Mouse (Mus musculus): Measurements from ENCODE around the gene Cilp2.

The Cilp2 gene

DNA sequence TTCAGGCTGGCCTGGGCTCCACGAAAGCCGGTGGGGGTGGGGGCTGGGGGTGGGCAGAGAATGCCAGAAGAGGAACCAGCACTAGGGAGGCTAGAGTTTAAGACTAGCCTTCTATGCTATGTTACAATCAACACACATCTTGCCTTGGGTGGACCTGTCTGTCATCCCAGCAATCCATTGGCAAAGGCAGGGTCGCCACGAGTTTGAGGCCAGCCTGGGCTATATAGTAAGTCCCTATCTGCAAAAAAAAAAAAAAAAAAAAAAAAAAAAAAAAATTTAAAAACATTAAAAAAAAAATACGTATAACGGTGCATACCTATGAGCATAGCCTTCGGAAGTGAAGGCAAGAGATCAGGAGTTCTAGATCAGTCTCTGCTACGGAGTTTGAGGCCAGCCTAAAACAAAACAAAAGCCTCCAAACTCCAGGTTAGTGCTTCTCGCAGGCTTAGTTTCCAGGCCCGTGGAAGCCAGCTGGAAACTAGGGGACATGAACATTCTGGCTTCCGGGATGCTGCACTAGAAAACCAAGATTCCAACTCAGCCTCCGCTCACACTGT is 13.5 kb upstream of the Cilp2 start:
- DNase-seq: no peak

DNA sequence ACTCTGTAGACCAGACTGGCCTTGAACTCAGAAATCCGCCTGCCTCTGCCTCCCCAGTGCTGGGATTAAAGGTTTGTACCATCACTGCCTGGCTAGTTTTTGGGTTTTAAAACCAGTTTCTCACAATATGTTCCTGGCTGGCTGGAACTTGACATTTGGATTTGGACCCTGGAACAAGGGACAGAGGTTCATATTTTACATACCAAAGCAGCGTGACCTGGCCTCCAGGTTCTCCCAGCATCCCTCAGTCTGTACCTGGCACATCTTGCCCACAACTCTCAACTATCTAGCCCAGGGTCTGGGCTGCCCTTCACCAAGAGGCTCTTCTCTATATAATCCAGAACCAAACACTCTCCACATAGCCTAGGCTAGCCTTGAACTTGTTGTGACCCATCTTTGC is 12.4 kb upstream of the Cilp2 start:
- DNase-seq: no peak

DNA sequence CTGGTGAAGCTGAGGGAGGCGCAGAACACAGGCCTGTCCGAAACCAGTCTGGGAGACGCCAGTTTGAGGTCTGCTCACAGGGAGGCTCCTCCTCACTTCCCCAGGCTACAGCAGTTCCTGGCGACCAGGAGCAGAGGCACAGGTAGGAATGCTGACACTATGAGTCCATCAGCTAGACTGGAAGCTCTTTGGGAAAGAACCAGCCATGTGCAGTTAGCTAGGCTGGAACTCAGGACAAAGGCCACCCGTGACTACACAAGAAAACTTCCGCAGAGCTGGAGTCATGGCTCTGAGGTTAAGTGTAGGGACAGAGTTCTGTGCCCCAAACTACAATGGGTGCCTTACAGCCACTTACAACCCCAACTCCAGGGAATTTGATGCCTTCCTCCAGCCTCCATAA is 10.4 kb upstream of the Cilp2 start:
- DNase-seq: no peak

DNA sequence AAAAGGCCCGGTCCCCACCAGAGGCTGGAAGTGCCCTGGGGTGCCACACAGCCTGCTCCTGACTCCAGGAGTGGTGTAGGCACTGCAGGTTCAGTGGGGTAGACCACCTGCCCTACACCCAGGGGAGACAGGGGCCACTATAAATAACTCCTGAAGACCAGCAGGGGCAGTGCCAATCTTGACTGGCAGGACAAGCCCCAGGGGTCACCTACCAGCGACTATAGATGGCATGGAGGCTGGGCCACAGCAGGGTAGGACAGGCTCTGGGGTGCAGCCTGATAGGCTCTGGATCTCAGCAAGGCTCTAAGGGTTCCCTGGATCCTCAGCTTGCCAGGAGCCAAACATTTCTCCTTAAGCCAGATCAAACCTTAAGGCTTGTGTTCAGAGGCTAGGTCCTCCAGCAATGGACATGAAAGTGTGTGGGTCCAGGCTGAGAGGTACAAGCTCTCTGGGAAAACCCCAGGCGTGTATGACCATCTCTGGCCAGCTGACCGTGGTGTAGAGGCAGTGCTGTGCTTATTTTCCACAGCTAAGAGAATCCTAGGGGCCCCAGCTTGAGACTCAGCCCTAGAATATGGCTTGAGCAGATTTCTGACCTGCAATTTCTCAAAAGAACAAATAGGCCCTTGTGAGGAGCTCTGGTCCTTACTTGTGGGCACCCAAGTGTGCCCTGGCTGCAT is 8.4 kb upstream of the Cilp2 start:
- DNase-seq: no peak

DNA sequence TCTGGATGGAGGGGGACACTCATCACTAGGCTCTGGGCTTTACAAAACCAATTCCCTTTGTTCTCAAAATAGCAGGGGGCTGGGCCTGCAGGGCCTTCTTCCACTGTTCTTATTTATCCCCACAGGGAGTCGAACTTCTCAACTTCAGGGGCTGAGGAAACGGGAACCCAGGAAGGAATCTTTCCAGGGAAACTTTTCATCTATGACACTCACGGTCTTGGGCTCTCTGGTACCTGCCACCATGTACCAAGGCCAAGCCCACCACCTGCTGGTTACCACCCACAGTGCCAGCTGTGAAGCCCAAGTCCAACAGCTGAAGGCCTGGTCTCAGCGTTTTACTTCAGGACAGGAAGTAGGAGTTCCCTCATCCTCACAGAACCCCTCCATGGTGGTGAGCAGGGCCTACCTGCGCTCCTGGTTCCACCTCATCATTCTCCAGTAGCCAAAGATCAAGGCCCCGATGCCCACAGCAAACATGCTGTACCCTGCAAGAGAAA is 7.4 kb upstream of the Cilp2 start:
- DNase-seq: no peak

DNA sequence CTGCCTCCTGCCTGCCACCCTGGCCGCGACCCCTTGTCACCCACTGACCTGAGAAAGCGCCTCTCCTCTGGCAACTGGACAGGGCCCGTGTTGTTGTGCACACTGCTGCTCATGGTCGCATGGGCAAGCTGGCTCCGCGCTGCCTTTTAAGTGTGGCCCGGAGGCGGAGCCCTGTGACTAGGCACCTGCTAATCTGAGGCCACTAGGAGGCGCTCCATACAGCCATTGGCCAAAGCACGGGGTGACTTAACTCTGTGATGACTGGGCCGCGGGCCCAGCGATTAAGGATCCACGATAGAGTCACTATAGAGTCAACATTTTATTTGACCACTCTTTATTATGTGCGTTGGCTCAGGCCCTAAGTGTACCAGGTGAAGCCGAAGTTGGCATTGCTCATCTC is 6.4 kb upstream of the Cilp2 start:
- peak; percentile 35 for DNase-seq

DNA sequence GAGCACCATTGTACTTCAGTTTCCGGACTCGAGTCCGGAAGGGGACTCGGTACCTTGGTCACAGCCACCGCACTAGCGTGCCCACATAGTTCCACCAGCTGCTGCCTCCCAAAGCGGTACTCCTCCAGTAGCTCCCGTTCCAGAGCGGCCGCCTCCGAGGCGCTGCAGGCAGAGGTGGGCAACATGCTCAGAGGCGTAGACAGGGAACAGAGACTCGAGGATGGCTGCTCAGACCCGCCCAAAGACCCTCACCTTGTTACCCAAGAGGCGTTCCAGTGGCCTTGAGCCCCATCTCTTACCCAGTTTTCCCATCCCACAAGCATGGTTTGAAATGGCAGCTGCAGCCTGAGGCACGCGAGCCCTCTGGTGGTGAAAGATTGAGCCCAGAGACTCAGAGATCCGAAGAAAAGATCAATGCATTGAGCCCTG is 3.3 kb upstream of the Cilp2 start:
- DNase-seq: peak; percentile 35

DNA sequence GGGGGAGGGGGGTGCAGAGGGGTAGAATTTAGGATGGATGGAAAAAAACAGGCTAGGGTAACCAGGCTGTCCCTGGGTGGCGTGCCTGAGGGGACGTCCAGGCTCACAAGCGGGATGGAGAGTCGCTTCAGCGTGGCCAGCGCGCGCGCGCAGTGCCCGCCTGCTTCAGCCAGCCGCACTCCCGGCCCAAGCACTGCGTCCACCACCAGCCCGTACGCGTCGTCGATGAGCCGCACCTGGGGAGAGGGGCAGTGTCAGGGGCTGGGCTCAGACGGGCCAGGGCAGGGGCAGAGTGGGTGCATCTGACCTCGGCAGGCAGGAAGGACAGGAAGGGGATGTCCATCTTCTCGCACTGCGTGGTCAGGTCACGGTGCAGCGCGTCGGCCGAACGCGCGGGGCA is 1.4 kb upstream of the Cilp2 start:
- DNase-seq: no peak

DNA sequence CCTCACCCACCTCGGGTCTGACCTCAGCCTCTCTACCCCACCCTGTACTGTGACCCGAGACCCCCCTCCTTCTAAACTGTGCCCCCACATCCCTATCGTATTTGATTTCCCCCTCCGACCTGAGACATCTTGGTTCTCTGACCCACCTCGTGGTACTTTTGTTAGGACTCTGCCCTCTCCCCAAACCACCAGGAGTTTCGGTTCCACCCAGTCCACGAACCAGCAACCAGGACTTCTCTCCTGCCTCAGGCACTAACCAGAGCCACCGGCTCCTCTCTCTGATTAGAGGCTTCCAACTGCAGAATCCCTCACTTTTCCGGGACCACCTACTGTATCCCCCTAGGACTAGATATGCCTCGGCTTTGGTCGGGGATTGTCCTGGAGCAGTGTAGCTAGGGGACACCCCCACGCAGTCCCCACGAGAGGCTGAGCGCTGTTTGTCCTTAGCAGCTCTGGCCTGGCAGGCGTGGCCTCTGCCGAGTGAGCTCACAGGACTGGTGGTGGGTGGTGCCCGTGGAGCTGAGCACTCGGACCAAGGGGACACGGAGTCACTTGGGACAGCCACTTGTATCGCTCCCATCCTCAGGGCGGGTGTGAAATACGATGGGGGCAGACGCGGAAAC is 868 bp upstream of the Cilp2 start:
- DNase-seq: no peak

DNA sequence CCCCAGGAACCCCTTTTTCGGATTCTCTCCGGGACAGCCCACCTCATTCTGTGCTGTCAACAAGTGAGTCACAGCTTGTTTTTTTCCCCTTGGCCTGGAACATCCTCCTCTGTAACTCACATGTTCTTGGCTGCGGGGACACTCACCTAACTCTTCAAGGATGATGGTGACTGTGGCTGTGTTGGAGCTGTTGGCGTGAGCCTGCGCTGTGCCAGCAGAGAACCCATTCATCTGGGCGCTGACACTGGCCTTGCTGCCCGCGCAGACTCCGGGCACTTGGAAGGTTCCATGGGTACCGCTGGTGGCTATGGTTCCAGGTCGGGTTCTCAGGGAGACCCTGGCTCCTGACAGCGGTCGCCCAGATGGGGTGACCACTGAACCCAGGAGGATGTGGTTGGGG is 3.3 kb downstream of the Cilp2 start:
- no peak for DNase-seq

DNA sequence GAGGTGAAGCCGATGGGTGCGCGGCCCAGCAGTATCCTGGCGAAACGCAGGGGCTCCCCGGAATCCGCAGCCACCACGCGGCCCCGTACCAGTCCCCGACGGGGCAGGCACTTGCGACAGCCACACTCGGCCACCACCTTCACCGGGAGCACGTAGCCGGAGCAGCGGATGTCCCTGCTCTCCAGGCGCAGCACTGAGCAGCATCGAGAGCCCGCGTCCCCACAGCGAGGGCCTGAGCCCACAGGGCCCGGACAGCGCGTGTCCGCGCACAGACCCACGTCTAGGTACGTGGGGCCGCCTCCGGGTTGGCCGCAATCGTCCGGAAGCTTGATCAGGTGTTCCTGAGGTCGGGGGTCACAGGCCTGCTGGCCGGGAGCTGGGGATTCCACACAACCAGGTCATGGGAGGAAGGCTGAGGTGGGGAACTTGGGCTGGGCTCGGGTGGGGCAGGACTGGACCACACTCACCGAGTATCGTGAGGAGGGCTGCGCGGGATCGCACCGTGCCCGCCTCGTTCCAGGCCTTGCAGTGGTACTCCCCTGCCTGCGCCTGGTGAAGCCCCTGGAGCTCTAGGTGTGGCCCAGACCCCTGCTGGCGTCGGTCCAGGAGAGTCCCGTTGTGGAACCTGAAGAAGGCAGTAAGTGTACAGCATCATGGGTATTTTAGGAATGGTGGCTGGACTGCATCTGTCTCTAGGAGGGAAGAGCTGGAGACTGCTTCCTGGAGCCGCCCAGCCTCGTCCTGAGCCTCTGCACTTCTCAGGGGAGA is 4.5 kb downstream of the Cilp2 start:
- no peak for DNase-seq

DNA sequence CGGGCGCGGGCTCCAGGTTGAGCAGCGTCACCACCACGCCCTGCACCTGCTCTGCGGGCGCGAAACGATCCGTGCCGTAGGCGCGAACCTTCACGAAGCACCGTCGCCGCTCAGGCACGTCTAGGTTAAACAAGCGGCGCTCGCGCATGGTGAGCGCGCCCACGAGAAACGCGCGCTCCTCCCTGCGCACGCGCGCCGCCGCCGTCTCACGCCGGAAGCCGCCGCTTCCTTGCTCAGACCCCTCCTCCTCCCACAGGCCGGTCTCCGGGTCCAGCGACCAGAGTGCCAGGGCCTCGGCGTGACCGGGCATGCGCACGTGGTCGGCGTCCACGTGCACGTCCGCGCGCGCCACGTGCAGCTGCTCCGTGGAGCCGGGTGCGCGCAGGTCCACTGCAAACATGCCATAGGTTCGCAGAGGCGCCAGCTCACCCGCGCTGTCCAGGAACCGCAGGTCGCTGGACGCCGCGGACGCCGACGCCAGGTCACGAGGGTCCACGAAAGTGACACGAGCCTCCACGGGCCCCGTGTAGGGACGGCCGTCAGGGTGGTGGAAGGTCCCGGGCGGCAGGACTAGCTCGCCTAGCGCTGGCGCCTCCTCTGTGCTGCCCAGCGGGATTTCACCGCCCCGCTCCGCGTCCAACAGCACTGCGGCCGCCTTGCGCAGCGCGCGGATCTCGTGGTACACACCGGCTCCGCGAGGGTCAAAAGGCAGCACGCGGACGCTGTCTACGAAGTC is 5.3 kb downstream of the Cilp2 start:
- DNase-seq: peak; percentile 36

DNA sequence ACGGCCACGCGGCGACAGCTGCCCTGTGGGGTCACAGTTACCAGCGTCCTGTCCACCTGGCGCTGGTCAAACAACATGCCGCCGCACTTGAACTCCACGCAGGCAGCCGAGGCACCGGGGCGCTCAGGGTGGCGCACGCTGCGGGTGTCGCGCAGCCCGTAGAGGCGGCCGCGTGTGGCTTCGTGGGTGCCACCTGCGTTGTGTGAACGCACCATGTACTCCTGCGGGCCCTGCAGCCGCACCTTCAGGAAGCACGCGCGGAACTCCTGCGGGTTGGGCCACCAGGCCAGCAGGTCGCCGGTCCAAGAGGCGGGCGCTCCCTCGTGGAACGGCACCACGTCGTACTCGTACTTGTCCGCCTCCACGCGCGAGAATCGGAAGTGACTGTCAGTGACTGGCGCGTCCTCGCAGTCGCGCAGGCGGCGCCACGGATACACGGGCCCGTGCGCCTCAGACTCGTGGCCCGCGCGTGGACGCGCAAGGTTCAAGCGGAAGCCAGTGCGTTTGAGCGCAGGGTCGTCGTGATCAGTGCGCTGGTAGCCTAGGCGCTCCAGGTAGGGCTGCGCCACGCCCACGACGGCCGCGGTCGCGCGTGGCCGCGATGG is 6.1 kb downstream of the Cilp2 start:
- no peak for DNase-seq

DNA sequence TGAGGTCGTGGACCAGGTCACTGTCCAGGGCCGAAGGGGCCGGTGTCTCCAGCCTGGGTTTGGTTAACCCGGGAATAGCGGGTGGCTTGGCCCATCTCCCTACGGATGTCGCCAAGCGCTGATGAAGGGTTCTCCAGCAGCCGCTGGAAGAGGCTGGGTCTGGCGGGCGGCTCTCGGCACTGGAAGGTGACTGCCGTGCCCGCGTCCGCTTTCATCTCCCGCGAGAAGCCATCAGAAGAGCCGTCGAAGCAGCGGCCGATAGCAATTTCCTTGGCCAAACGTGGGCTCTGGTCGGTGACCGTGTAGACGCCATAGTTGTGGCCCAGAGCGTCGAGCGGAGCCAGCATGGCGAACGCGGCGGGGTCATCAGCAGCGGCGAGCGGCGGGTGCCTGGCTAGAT is 6.6 kb downstream of the Cilp2 start:
- no peak for DNase-seq

DNA sequence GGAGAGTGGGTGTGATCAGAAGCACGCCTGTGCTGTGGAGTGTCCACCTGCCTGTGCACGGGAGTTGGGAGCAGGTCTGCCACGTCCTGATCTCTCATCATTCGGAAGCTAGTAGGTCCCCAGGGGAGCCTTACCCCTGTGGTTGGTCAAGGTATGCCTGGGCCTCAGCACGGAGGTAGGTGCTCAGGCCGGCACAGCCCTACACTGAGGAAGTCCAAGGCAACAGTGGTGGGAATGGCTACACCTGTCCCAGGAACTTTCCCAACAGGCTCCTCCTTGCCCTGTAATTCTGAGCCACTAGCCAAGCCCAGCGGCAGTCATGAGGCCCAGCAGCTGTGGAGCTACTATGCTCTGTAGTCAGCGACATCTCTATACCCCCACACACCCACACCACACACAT is 7.8 kb downstream of the Cilp2 start:
- DNase-seq: no peak

DNA sequence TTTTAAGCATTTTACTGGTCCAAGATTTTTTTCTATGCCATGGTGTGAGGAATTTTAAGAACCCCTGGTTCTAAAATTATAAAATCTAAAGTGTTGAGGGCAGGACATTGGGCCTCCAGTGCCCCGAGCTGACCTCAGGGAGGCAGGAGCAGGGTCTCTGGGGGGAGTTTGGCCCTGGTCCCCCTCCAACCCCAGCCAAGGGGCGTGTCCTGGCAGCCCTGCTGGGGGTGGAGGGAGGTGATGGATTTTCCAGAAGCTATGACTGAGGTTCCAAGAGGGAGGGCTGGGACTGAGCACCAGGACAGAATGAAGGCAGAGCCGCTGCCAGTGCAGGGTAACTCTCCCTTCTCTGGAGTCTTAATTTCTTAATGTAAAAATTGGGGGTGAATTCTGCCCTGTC is 9.5 kb downstream of the Cilp2 start:
- no peak for DNase-seq

DNA sequence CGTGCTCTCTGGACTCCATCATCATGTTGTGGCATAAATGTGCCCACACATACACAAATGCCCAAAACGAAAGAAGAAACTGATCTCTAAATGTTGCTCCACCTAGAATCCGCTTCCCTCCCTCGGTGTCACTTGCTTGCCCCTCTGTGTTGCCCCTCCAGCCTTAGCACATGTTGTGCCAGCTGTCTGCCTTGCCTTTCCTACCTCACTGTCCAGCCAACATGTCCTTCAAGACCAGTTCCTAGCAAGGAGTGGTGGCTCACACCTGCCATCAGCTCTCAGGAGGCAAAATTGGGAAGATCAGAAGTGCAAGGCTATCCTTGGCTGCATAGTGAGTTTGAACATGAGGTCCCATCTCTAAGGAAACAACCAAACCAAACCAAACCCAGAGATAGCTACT is 10.1 kb downstream of the Cilp2 start:
- no peak for DNase-seq

DNA sequence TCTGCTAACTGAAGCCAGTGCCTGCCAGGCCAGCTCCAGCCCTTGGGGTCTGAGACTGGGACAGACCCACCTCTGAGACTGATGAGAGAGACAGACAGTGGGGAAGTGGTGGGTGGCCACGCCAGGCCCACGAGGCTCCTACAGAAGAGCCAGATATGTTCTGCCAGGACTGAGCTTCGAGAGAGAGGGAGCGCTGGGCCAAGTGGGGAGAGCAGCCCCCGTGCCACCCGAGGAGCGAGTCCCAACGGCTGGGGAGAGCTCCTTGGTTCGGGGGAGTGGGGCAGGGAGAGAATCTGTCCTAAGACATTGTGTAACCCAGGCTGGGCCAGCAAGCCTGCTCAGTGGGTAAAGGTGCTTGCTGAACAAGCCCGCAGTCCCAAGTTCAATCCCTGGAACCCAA is 10.5 kb downstream of the Cilp2 start:
- DNase-seq: no peak

DNA sequence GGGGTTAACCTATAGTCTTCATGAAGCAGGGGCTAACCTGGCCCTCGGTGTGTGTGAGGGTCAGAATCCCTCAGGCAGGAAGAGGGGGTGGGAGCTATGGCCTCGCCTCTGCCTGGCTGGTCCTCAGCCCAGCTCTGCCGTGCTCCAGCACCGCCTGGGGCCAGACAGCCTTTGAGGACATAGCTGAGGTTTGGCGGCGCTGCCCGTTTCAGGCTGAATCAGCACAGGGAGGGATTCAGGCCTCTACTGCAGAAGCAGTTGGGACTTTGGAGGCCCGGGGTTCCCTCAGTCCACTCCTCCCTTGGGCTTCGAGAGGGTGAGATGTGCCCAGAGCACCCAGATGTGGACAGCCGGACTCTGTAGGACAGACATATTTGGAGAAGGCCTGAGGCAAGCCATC is 11.4 kb downstream of the Cilp2 start:
- DNase-seq: no peak

DNA sequence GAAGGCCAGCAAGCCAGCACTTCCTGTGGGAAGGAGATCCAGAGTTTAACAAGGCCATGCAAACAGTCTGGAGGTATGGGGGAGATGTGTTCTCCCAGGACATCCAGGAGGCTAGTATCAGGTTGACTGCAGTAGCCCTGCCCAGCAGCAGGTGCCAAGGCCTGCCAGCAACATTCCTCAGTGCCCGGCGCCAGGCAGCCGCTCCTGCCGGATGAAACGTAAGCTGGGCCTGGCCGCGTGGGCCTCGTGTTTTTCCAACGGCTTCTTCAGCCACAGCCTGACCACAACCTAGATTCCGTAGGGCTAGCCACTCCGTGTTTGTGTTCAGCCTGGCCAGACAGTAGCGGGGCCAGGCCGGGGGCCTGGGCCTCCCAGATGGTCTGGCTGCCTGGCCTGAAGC is 12.8 kb downstream of the Cilp2 start:
- DNase-seq: no peak

DNA sequence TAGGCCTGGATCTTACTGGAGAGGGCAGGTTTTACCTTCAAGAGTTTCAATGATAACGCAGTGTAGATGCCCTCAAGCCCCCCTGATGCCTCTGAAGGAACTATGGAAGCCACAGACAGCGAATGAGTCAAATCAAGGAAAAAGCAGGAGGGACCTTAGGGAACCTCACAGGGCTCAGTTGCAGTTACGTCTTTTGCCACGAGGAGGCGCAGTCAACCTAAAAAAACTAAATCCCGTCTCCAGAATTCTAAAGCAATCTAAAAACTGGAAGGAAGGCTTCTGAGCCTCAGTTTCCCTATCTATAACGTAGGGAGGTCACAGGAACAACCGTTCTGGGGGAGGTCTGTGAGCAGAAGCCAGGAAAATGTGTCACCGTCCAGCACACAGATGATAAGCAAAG is 13.3 kb downstream of the Cilp2 start:
- DNase-seq: peak; percentile 52

DNA sequence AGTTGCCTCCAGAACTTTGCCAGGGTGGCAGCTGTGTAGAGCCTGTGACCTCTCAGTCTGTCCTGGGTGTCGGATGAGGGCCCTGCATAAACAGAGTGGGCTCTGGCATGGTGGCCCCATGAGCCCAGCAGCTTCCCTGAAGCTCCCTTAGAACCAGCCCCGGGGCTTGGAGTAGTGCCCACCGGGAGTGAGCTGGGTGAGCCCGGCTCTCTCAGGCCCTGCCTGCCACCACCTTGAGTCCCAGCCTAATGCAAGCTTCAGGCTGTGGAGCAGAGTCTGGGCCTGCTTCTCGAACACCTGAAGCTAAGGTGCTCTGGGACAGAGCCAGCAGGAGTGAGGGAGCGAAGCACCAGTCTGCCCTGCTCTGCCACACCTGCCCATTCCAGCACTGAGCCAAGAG is 16.6 kb downstream of the Cilp2 start:
- no peak for DNase-seq

Data from thymus, postnatal 25 days (tissue).